Comparison of ENCODE assay signal across 8 mouse cellular contexts in genomic region chr16:10992090-10993031, GRCm38 (mm10).
DNase-seq lines count a peak whose midpoint lies in the region; ATAC-seq and TF ChIP-seq lines count a peak whose summit lies in the region.

No protein-coding gene starts in this region.

- TF ChIP-seq POLR2A in cortical plate, adult 2 months (IDR thresholded peaks at IDR 0.05; ENCODE audit: extremely low read depth, insufficient read depth, low read length), result no peak

- no peak for TF ChIP-seq CTCF in cortical plate, adult 2 months (IDR thresholded peaks at IDR 0.05; ENCODE audit: extremely low read depth, insufficient read depth, low read length)

- peak; percentile 65 for ATAC-seq in kidney, embryonic 14.5 days (ENCODE audit: low FRiP score, low TSS enrichment)

- peak overlapping the region; percentile 89 for H3K9ac ChIP-seq in kidney, embryonic 14.5 days (ENCODE audit: low read depth, low read length)

- WGBS in heart, embryonic 10.5 days, result under 1% methylated on average over 52 of the region's 52 CpGs
- WGBS in kidney, embryonic 14.5 days, result under 1% methylated on average over 52 of the region's 52 CpGs

- H3K4me2 ChIP-seq in kidney, embryonic 14.5 days (replicated peaks; ENCODE audit: low read depth, low read length), result peak overlapping the region; percentile 70

- 0 out of 2 replicates have a peak overlapping the region, but pooled peaks have one; percentile 26 for H3K27ac ChIP-seq in cortical plate, adult 2 months (ENCODE audit: insufficient read depth, low read length)
- peak overlapping the region; percentile 91 for H3K27ac ChIP-seq in heart, embryonic 10.5 days
- peak overlapping the region; percentile 86 for H3K27ac ChIP-seq in kidney, embryonic 14.5 days (ENCODE audit: low read depth, low read length)

- no peaks in the 10 kb centered on the region for H3K9me3 ChIP-seq in heart, embryonic 10.5 days
- peaks cover 6% of the 10 kb centered on the region; the same call in 1 of the 2 replicates for H3K9me3 ChIP-seq in kidney, embryonic 14.5 days (ENCODE audit: control insufficient read depth, low read length)

- no peaks in the 10 kb centered on the region for H3K27me3 ChIP-seq in heart, embryonic 10.5 days (ENCODE audit: insufficient read depth, poor library complexity, severe bottlenecking)
- no peaks in the 10 kb centered on the region for H3K27me3 ChIP-seq in kidney, embryonic 14.5 days (ENCODE audit: control insufficient read depth, insufficient read depth, low read length)

- no peaks in the 10 kb centered on the region for H3K4me1 ChIP-seq in cortical plate, adult 2 months (ENCODE audit: control insufficient read depth, insufficient read depth, low read length)
- peaks cover 12% of the 10 kb centered on the region; the same call in 1 of the 2 replicates for H3K4me1 ChIP-seq in heart, embryonic 10.5 days
- H3K4me1 ChIP-seq in kidney, embryonic 14.5 days (ENCODE audit: control insufficient read depth, insufficient read depth, low read length), result peaks cover 15% of the 10 kb centered on the region

- peak; percentile 37 for DNase-seq in thymus, postnatal 0 days (ENCODE audit: low spot score)
- DNase-seq in thymus, adult 18-20 months, result no peak
- DNase-seq in heart, embryonic 10.5 days (ENCODE audit: low spot score), result no peak
- DNase-seq in lung, postnatal 25 days (ENCODE audit: low spot score), result peak; percentile 66
- DNase-seq in ovary, postnatal 36 days (ENCODE audit: low spot score), result peak; percentile 52
- DNase-seq in left cerebral cortex, adult 9 months (ENCODE audit: low spot score in 2 of 2), result no peak

- H3K4me3 ChIP-seq in cortical plate, adult 2 months (ENCODE audit: insufficient read depth, low read length), result peak overlapping the region; percentile 27
- peak overlapping the region; percentile 76 for H3K4me3 ChIP-seq in heart, embryonic 10.5 days
- peak overlapping the region; percentile 87 for H3K4me3 ChIP-seq in kidney, embryonic 14.5 days (ENCODE audit: low read length)

- H3K36me3 ChIP-seq in heart, embryonic 10.5 days, result peaks cover 18% of the 10 kb centered on the region
- H3K36me3 ChIP-seq in kidney, embryonic 14.5 days (ENCODE audit: control insufficient read depth, insufficient read depth, low read length), result peaks cover 6% of the 10 kb centered on the region; the same call in 1 of the 2 replicates

Comparison
In these comparisons a context has a peak if more than half of its experiments do, and no peak if none do; other contexts are left out.
1. DNase-seq: peak in thymus, postnatal 0 days (single experiment), lung, postnatal 25 days (single experiment) and ovary, postnatal 36 days (single experiment); none in thymus, adult 18-20 months (0 of 2), heart, embryonic 10.5 days (single experiment) and left cerebral cortex, adult 9 months (0 of 2).
2. H3K27ac ChIP-seq: peak in every context shown above with its lines; median percentile 91 in heart, embryonic 10.5 days; 86 in kidney, embryonic 14.5 days; 26 in cortical plate, adult 2 months.
3. H3K4me3 ChIP-seq: peak in every context shown above with its lines; median percentile 87 in kidney, embryonic 14.5 days; 76 in heart, embryonic 10.5 days; 27 in cortical plate, adult 2 months.